In the genomic region with DNA sequence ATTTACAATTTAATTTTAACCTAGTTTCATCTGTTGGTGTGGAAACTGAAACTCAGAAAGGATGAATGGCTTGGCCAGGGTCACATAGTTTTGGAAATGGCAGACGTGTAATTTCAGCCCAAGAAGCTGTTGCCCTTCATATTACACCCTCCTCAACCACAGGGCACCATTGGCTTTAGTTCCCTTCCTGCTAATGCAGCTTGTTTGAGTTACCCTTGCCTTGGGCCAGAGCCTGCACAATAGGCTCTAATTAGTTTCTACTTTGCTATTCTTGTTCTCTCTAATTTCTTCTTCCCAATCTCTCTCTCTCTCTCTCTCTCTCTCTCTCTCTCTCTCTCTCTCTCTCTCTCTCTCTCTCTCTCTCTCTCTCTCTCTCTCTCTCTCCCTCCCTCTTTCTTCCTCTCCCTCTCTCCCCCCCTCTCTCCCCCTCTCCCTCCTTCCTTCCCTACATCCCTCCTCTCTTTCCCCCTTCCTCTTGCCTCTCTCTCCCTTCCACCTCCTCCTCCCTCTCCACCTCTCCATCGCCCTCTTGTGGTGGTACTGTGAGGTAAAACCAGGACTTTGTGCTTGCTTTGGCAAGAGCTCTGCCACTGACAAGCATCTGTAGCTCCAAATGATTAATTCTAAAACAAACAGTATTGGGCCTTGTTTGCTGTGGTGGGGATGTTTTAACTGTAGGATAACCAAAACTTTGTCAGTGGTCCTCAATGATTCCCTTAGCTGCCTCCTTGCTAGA, we compare ENCODE assay signal across 9 mouse cellular contexts. TPM values are rescaled to one million over a fixed set of nuclear protein-coding genes. Genes with fewer than 3 reads are reported as not detected.
DNase-seq lines count a peak whose midpoint lies in the region; ATAC-seq lines count a peak whose summit lies in the region.
"Had no signal": no experiment of that assay in that cellular context is flagged by ENCODE, and none has a peak within 500 bp of the region (broad histone marks: within the 10 kb centered on the region; RNA-seq: fewer than 3 reads in every experiment).

No protein-coding gene starts in this region.

- intact Hi-C loops in heart, postnatal 14 days (cut with DNase I) = loop anchor here (2.0 kb wide), 1 partner anchor 83 kb away; no protein-coding TSS in a partner anchor
- intact Hi-C loops in left cerebral cortex, postnatal 4 days (cut with DNase I) = no loop called here

- H3K9ac ChIP-seq in midbrain, embryonic 11.5 days (ENCODE audit: low read length) = no peak overlapping the region
- H3K9ac ChIP-seq in midbrain, embryonic 15.5 days = no peak overlapping the region

- no peak overlapping the region for H3K27ac ChIP-seq in midbrain, embryonic 11.5 days (ENCODE audit: low read depth, low read length)
- H3K27ac ChIP-seq in midbrain, embryonic 15.5 days = no peak overlapping the region

- no peak overlapping the region for H3K4me2 ChIP-seq in midbrain, embryonic 11.5 days
- H3K4me2 ChIP-seq in midbrain, embryonic 15.5 days = no peak overlapping the region

- no peak overlapping the region for H3K4me3 ChIP-seq in midbrain, embryonic 11.5 days (ENCODE audit: low read depth, low read length)
- H3K4me3 ChIP-seq in midbrain, embryonic 15.5 days = no peak overlapping the region
- H3K4me3 ChIP-seq: erythroblast, embryonic 14.5 days had no signal

- H3K27me3 ChIP-seq in midbrain, embryonic 11.5 days (ENCODE audit: control insufficient read depth, insufficient read depth, low read length) = no peaks in the 10 kb centered on the region
- H3K27me3 ChIP-seq in midbrain, embryonic 15.5 days (replicated peaks) = no peaks in the 10 kb centered on the region

- peak; percentile 61; the same call in 1 of the 2 replicates for ATAC-seq in midbrain, embryonic 11.5 days (ENCODE audit: low FRiP score)
- no peak for ATAC-seq in midbrain, embryonic 15.5 days (replicated peaks)
- ATAC-seq in inflammation-experienced regulatory T-cells, adult 6 months = no peak

- peak; percentile 94 for DNase-seq in midbrain, embryonic 11.5 days (ENCODE audit: low spot score, missing footprints)
- peak; percentile 38 to 58 for DNase-seq in adrenal gland, adult 18-20 months (ENCODE audit: low spot score in 2 of 2)
- DNase-seq in embryo, embryonic 10 days (ENCODE audit: low spot score) = peak; percentile 75
- DNase-seq in heart, postnatal 14 days = peak; percentile 39 to 67
- peak; percentile 76 for DNase-seq in left cerebral cortex, postnatal 4 days
- DNase-seq in retina, embryonic 14.5 days (ENCODE audit: low spot score) = peak; percentile 61

- no peaks in the 10 kb centered on the region for H3K9me3 ChIP-seq in midbrain, embryonic 11.5 days (ENCODE audit: control insufficient read depth, low read length)
- H3K9me3 ChIP-seq in midbrain, embryonic 15.5 days = no peaks in the 10 kb centered on the region

- H3K4me1 ChIP-seq in midbrain, embryonic 11.5 days (ENCODE audit: control insufficient read depth, insufficient read depth, low read length) = no peaks in the 10 kb centered on the region
- H3K4me1 ChIP-seq in midbrain, embryonic 15.5 days = no peaks in the 10 kb centered on the region

- no peaks in the 10 kb centered on the region for H3K36me3 ChIP-seq in midbrain, embryonic 11.5 days (ENCODE audit: control insufficient read depth, insufficient read depth, low read length)
- no peaks in the 10 kb centered on the region for H3K36me3 ChIP-seq in midbrain, embryonic 15.5 days (replicated peaks)

- WGBS in midbrain, embryonic 11.5 days = 29% methylated on average over 2 of the region's 2 CpGs
- WGBS in midbrain, embryonic 15.5 days = 32% methylated on average over 2 of the region's 2 CpGs

RNA-seq across cellular contexts. Expression of a gene that starts 51.8 kb away (rescaled TPM):
- 8.2 and 9.0 TPM in 2 replicates for polyA plus RNA-seq in midbrain, embryonic 11.5 days (2014; fragmentation: Nextera tagmentation; extraction: Ambion mirVana)
- 8.5 and 9.0 TPM in 2 replicates for polyA plus RNA-seq in midbrain, embryonic 15.5 days (2015; fragmentation: Nextera tagmentation; extraction: Ambion mirVana)
- 1 to 10 TPM; 5.0 to 5.9 TPM for total RNA-seq in adrenal gland, adult 18-20 months (2021)
- total RNA-seq in heart, postnatal 14 days (2021) = under 1 TPM; 0.20 to 0.33 TPM
- total RNA-seq in left cerebral cortex, postnatal 4 days (2021) = 10 to 100 TPM; 44.4 to 46.6 TPM
- not detected for polyA plus RNA-seq in inflammation-experienced regulatory T-cells, adult 6 months (2017; shearing (Covaris generic))

Comparison
In these comparisons a context has a peak if more than half of its experiments do, and no peak if none do; other contexts are left out.
1. RNA of a gene that starts 51.8 kb away (total RNA-seq): 44.4 to 46.6 TPM in left cerebral cortex, postnatal 4 days; 5.0 to 5.9 TPM in adrenal gland, adult 18-20 months and 0.20 to 0.33 TPM in heart, postnatal 14 days; every median in the first group is over 4 times any median in the second.
2. Peak in every context shown above with its lines, with median percentiles within 50 percentile points of each other: DNase-seq.